Mouse (Mus musculus) forebrain, postnatal 0 days (tissue): ENCODE data around the gene Dscaml1. TPM values are rescaled to one million over a fixed set of nuclear protein-coding genes. Genes with fewer than 3 reads are reported as not detected.

Experiments used
- ATAC-seq: fragments of 200-750 bp; cut with Nextera tagmentation; 2 replicates; pipeline ENCODE4 v1.8.0; 2017; ENCODE audit warnings: mild to moderate bottlenecking, moderate library complexity
- DNase-seq: peaks from one replicate; pipeline ENCODE4 v3.0.0-alpha.2; 2015
- H3K27ac ChIP-seq: fragments of 300-500 bp; sonication (generic); 2 replicates; pipeline ENCODE4 v1.5.1; 2014; ENCODE audit warnings: low read depth, mild to moderate bottlenecking, antibody characterized with exemption, low read length, moderate library complexity, mixed read lengths
- H3K27me3 ChIP-seq: fragments of 300-500 bp; sonication (generic); 2 replicates; pipeline ENCODE4 v1.6.1; 2014; ENCODE audit warnings: mild to moderate bottlenecking, low read length, mixed read lengths; ENCODE audit not compliant: insufficient read depth
- H3K36me3 ChIP-seq: fragments of 300-500 bp; sonication (generic); 2 replicates; pipeline ENCODE4 v1.6.1; 2014; ENCODE audit warnings: mild to moderate bottlenecking, moderate library complexity; ENCODE audit not compliant: insufficient read depth
- H3K4me1 ChIP-seq: fragments of 300-500 bp; sonication (generic); 2 replicates; pipeline ENCODE4 v1.6.1; 2014; ENCODE audit warnings: antibody characterized with exemption; ENCODE audit not compliant: insufficient read depth
- H3K4me2 ChIP-seq: fragments of 300-500 bp; sonication (generic); 2 replicates; pipeline ENCODE4 v1.6.1; 2014; ENCODE audit warnings: low read depth, mild to moderate bottlenecking, moderate library complexity
- H3K4me3 ChIP-seq: fragments of 300-500 bp; sonication (generic); 2 replicates; pipeline ENCODE4 v1.5.1; 2014; ENCODE audit warnings: low read depth, low read length, mixed read lengths
- H3K9ac ChIP-seq: fragments of 300-500 bp; sonication (generic); 2 replicates; pipeline ENCODE4 v1.6.1; 2014; ENCODE audit warnings: mild to moderate bottlenecking
- H3K9me3 ChIP-seq: fragments of 300-500 bp; sonication (generic); 2 replicates; pipeline ENCODE4 v1.6.1; 2016; ENCODE audit warnings: low read length
- CTCF ChIP-seq: sonication (generic); IDR thresholded peaks from 2 replicates; pipeline ENCODE4 v1.5.1; 2016; ENCODE audit warnings: antibody characterized with exemption, control low read depth, low read depth
- WGBS: fragments of 180-500 bp; shearing (Covaris S2); extraction: QIAGEN DNeasy Blood & Tissue Kit; methylation state at CpG from one replicate; pipeline ENCODE4 v1.1.7; 2014; 5-methylcytosine and 5-hydroxymethylcytosine counted together
- polyA plus RNA-seq: library from polyadenylated mRNA; unstranded; fragments of >200 nt; fragmentation: Nextera tagmentation; extraction: Ambion mirVana; gene quantifications from 2 replicates; pipeline ENCODE4 v1.2.1, GENCODE M21; 2015
- total RNA-seq: library from RNA; depleted of rRNA; stranded (reverse); fragments of >200 nt; gene quantifications from 2 replicates; pipeline ENCODE4 v1.2.3, GENCODE M21; 2014

The Dscaml1 gene
- total and polyA plus RNA-seq, 2 experiments from 2014 or later, result 19.6 to 42.6 TPM

GRCm38 (mm10) chr9:45783249-45784069, 357.0 kb downstream of the Dscaml1 start:
- peak overlapping the region; percentile 40 for H3K27ac ChIP-seq
- no peaks in the 10 kb centered on the region for H3K27me3 ChIP-seq
- no peak for TF ChIP-seq CTCF
- peak overlapping the region; percentile 31; the same call in 1 of the 2 replicates for H3K9ac ChIP-seq
- ATAC-seq (peak; percentile 55), DNase-seq (peak; percentile 46)
- H3K9me3 ChIP-seq, result no peaks in the 10 kb centered on the region
- H3K4me2 ChIP-seq, result no peak overlapping the region
- no peak overlapping the region for H3K4me3 ChIP-seq
- H3K36me3 ChIP-seq, result peaks cover 26% of the 10 kb centered on the region
- no peaks in the 10 kb centered on the region for H3K4me1 ChIP-seq
- 60% methylated on average over 12 of the region's 12 CpGs for WGBS

GRCm38 (mm10) chr9:45787071-45787470, 360.6 kb downstream of the Dscaml1 start:
- Histone ChIP-seq H3K9ac (no peak overlapping the region), H3K4me2 (no peak overlapping the region), H3K36me3 (peaks cover 16% of the 10 kb centered on the region; the same call in 1 of the 2 replicates), H3K4me3 (no peak overlapping the region), H3K4me1 (no peaks in the 10 kb centered on the region), H3K27me3 (no peaks in the 10 kb centered on the region), H3K27ac (no peak overlapping the region), H3K9me3 (no peaks in the 10 kb centered on the region)
- TF ChIP-seq CTCF, result no peak
- DNase-seq, result no peak
- no peak for ATAC-seq
- 80% methylated on average over 8 of the region's 8 CpGs for WGBS

- DNase-seq (no peak), ATAC-seq (no peak)
- no peaks in the 10 kb centered on the region for H3K4me1 ChIP-seq
- no peak overlapping the region for H3K27ac ChIP-seq
- no peak overlapping the region for H3K9ac ChIP-seq
- no peak overlapping the region for H3K4me2 ChIP-seq
- no peak for TF ChIP-seq CTCF
- 74% methylated on average over 6 of the region's 6 CpGs for WGBS
- no peak overlapping the region for H3K4me3 ChIP-seq
- H3K36me3 ChIP-seq, result peaks cover 16% of the 10 kb centered on the region; the same call in 1 of the 2 replicates
- H3K27me3 ChIP-seq, result no peaks in the 10 kb centered on the region
- no peaks in the 10 kb centered on the region for H3K9me3 ChIP-seq
Measured at GRCm38 (mm10) chr9:45787547-45787946, 361.1 kb downstream of the Dscaml1 start.

- 67% methylated on average over 5 of the region's 5 CpGs for WGBS
- no peaks in the 10 kb centered on the region for H3K4me1 ChIP-seq
- H3K9me3 ChIP-seq, result no peaks in the 10 kb centered on the region
- H3K27me3 ChIP-seq, result no peaks in the 10 kb centered on the region
- no peak for DNase-seq
- peaks cover 16% of the 10 kb centered on the region; the same call in 1 of the 2 replicates for H3K36me3 ChIP-seq
- H3K9ac ChIP-seq, result no peak overlapping the region
- no peak for TF ChIP-seq CTCF
- no peak overlapping the region for H3K27ac ChIP-seq
- H3K4me2 ChIP-seq, result no peak overlapping the region
- no peak overlapping the region for H3K4me3 ChIP-seq
- ATAC-seq, result no peak
Measured at GRCm38 (mm10) chr9:45788405-45788804, 362.0 kb downstream of the Dscaml1 start.

- 82% methylated on average over 8 of the region's 8 CpGs for WGBS
- Histone ChIP-seq H3K4me2 (no peak overlapping the region), H3K9ac (no peak overlapping the region), H3K9me3 (no peaks in the 10 kb centered on the region), H3K27me3 (no peaks in the 10 kb centered on the region), H3K27ac (no peak overlapping the region), H3K36me3 (0 out of 2 replicates have a peak, but pooled peaks cover 17% of the 10 kb centered on the region), H3K4me1 (no peaks in the 10 kb centered on the region), H3K4me3 (no peak overlapping the region)
- ATAC-seq, result no peak
- DNase-seq, result no peak
- no peak for TF ChIP-seq CTCF
Measured at GRCm38 (mm10) chr9:45791456-45792142, 365.2 kb downstream of the Dscaml1 start.

GRCm38 (mm10) chr9:45792235-45792634, 365.8 kb downstream of the Dscaml1 start:
- DNase-seq, result no peak
- Histone ChIP-seq H3K4me2 (no peak overlapping the region), H3K27me3 (no peaks in the 10 kb centered on the region), H3K9me3 (no peaks in the 10 kb centered on the region), H3K9ac (no peak overlapping the region), H3K4me3 (no peak overlapping the region), H3K4me1 (no peaks in the 10 kb centered on the region), H3K36me3 (0 out of 2 replicates have a peak, but pooled peaks cover 11% of the 10 kb centered on the region), H3K27ac (no peak overlapping the region)
- WGBS, result 74% methylated on average over 1 of the region's 1 CpGs
- TF ChIP-seq CTCF, result no peak
- no peak for ATAC-seq

- Histone ChIP-seq H3K9ac (no peak overlapping the region), H3K27ac (no peak overlapping the region), H3K4me2 (no peak overlapping the region), H3K4me3 (no peak overlapping the region), H3K36me3 (0 out of 2 replicates have a peak, but pooled peaks cover 9% of the 10 kb centered on the region), H3K27me3 (no peaks in the 10 kb centered on the region), H3K4me1 (peaks cover 9% of the 10 kb centered on the region), H3K9me3 (no peaks in the 10 kb centered on the region)
- 74% methylated on average over 6 of the region's 6 CpGs for WGBS
- ATAC-seq, result no peak
- peak; percentile 21 for DNase-seq
- no peak for TF ChIP-seq CTCF
Measured at GRCm38 (mm10) chr9:45793697-45794096, 367.3 kb downstream of the Dscaml1 start.
